Mouse (Mus musculus) thymus, adult 2 months (tissue): ENCODE results near the gene Mustn1.

Experiments
- CTCF ChIP-seq: fragments of 200-500 bp; IDR thresholded peaks from 2 replicates; pipeline ENCODE4 v1.5.1; 2012; ENCODE audit warnings: mild to moderate bottlenecking, control low read depth, low read length, moderate library complexity, borderline replicate concordance; ENCODE audit not compliant: control insufficient read depth, poor library complexity, insufficient read depth; ENCODE audit errors: extremely low read depth
- POLR2A ChIP-seq: fragments of 200-500 bp; IDR thresholded peaks from 2 replicates; pipeline ENCODE4 v1.6.1; 2012; ENCODE audit warnings: mild to moderate bottlenecking, low read length, control low read depth, moderate library complexity; ENCODE audit not compliant: control insufficient read depth, poor library complexity, insufficient read depth; ENCODE audit errors: extremely low read depth

- TF ChIP-seq POLR2A (no peak), CTCF (no peak)
Measured at GRCm38 (mm10) chr14:30869391-30869801, 9.6 kb upstream of the Mustn1 start.
